Mouse (Mus musculus) T-helper 2 cell (primary cell): ENCODE measurements around the gene Ptgfrn.

Experiments
- in situ Hi-C: fragments of 300-600 bp; cut with MboI, MseI; formaldehyde crosslinking; loops from one replicate; pipeline ENCODE4 v1.15.1; 2025; ENCODE audit warnings: high pct_unique_total_duplicates

Ptgfrn gene

DNA sequence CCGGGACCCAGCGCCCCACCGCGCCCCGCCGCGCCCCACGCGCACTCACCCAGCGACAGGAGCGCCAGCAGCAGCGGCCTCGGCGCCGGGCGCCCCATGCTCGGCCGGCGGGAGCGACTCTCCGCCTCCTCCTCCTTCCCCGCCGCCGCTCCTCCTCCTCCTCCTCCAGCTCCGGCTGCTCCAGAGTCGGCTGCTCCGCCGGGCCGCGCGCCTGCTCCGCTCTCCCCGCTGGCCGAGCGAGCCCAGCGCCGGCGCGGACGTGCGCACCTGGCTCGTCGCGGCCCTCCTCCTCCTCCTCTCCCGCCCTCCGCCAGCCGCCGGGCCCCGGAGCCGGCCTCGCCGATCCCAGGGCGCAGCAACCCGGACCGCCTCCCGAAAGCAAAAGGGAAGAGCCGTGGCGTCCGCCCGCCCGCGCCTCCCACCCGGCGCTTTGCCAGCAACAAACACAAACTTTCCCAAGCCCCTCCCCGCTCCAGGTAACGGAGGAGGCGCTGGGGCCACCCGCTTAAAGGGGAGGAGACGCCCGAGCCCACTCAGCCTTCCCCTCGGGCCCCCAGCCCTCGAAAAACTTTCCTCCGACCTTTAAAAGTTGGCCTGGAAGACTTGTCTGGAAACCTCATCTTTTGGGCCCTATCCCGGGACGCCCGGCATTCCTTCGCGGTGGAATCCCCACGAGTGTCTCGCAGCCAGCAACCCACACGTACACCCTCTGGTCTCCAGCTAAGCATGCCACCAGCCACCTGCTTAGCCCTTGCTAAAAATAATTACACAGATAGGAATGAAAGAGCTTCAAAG is at the start of gene Ptgfrn:
Ptgfrn (minus strand) TSS at position 236 of the 795 bp plus-strand sequence.
- in situ Hi-C loops = no loop called here

DNA sequence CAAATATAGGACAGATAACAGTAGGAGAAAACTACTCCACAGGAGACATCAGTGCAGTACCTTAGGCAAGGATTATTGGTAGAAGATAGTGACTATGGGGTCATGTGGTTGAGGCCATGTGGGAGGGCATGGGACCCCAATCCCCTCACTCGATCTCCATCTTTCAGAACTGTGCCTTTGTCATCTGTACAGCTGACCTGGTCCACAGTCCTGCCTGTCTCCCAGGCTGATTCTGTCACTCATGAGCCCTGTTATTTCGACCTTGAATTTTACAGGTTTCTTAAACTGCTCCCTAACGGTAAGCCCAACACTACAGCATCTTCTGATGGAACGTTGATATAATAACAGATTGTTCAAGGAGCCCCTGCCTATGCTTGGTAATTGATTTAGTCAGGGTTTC is 49.6 kb upstream of the Ptgfrn start:
- in situ Hi-C loops = loop anchor here (10.0 kb wide), 1 partner anchor 925 kb away; the partner anchor contains the start of gene Casq2

DNA sequence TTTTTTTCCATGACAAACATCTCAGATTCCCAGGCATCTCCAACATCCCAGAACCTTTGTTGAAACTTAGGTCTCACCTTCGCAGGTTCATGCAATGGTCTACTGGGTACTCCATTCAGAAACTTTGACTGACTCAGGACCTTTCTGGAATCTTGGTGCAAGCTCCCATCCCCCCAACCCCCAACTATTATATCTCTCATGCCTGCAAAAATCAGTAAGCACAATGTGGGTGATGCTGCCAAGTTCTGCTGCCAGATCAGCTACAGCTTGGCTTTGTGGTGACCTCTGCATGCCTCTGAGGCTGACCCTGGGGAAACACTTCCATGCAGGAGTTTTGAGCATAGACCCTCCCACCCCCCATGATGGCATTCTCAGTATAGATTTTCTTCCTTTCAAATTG is 44.0 kb upstream of the Ptgfrn start:
- in situ Hi-C loops = no loop called here

DNA sequence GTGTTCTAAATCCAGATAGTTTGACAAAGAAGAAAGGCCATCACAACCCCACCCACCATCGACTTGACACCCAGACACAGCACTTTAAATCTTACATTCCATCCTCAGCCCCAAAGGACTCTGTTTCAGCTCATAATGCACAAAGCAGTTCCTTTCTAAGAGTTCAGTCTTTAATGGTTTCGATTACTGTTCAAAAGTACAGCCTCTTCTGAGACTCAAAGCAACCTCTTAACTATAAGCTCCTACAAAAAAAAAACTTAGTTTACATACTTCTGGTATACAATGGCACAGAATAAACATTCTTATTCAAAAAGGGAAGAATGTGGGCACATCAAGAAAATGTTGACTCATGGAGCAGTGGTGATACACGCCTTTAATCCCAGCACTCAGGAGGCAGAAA is 43.3 kb upstream of the Ptgfrn start:
- in situ Hi-C loops = no loop called here

DNA sequence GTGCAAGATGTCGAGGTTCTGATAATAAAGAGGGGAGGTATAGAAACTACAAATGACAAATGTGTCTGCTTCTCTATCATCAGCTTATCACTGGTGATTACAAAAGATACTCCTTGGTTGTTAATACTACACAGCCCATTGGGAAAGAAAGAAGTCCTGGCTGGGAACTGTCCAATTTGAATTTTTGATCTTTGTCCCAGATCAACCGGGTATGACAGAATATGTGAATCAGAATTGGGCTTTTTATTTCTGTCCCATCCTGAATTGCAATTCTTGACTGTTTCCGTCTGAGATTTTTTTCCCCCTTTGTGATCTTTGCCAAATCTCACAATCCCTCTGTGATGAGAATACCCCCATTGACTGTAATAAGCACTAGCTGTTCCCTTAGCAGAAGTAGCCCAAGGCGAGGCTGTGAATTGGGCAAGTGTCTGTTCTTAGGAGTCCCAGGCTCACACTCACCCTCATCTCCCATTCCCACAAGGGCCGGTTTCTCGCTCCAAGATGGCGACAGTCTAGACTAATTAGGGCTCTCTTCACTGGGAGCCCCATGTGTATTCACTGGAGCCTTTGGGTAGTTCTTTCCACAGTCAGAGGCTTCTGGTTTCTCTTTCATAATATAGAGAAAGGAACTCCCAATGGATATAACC is 36.2 kb upstream of the Ptgfrn start:
- in situ Hi-C loops = no loop called here

- in situ Hi-C loops = no loop called here
Observed at GRCm38 (mm10) chr3:101145292-101146046, 35.4 kb upstream of the Ptgfrn start.

DNA sequence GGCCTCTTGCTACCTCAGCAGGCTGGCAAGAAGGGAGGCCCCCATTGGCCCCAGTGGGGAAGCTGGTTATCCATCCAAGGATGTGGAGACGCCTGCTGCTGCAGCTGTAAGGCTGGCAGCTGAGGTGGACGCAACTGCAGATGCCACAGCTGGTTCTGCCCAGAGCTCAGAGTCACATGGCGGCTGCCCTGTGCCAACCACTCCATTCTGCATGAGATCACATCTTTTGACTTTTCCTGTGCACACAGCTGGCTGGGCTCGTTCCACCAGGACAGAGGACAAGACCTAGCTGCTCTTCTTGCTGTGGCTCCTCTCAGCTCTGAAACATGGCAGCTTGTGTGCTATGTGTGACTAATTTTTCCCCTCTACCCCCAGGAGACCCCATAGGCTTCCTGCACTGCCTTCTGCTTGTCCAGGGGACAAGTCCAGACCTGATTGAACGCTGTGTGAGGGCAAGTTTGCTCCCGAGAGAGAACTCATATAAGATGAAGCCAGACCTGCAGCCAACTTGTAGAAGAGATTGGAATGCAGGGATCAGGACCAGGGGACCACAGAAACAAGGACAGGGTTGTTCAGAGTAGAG is 34.4 kb upstream of the Ptgfrn start:
- in situ Hi-C loops = no loop called here

GRCm38 (mm10) chr3:101143465-101143864 is 33.4 kb upstream of the Ptgfrn start:
- in situ Hi-C loops = no loop called here

DNA sequence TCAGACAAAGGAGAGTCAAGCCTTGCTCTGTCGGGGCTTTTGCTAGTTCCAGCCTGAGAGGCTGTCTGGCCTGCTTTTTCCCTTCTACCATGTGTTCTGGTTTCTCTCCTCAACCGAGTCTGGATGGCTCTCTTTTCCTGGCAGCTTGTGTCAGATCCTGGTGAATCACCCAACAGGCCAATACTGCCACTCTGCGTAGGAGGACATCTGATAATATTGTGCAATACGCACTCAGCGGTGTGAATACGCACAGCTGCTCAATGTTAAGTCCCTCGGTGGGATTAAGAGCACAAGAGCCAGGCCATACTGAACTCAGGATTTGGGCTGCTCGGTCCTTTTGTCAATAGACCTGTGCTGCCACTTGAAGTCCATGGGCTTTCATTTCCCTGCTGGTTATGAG is 31.8 kb upstream of the Ptgfrn start:
- in situ Hi-C loops = no loop called here

- in situ Hi-C loops = no loop called here
Observed at GRCm38 (mm10) chr3:101139958-101140357, 29.9 kb upstream of the Ptgfrn start.

DNA sequence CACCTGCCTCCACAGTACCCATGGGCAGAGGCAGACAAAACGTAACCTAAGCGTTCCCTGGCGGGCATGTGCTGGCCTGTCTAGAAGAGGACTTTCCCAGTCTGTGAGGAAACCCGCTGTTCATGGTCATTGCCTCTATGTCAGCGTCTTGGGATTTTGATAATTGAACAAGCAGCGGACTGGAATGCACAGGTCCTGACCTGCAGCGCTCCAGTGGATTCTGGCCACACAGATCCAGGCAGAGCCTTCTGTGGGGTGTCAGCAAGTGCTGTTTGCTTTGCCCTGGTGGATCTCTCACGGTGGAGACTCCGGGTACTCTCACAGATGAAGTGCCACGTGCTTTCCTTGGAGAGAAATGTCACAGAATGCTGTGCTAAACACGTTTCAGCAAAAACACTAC is 26.4 kb upstream of the Ptgfrn start:
- in situ Hi-C loops = no loop called here

- in situ Hi-C loops = no loop called here
Observed at GRCm38 (mm10) chr3:101134861-101135260, 24.8 kb upstream of the Ptgfrn start.

DNA sequence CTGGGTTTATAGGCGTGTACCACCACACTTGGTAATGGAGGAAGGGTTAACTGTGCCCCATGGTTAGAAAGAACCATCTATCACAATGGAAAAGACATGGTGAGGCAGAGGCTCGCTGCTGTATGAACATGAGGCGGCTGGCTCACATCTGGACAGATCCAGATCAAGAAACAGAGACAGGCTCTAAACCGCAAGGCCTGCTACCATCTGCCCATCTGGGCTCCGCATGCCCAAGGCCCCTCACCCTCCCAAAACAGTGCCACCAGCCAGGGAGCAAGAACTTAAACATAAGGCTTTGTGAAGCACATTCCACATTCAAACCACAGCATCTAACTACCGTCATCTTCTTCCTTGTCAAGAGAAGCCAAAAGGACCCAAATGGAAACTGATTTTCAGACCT is 22.9 kb upstream of the Ptgfrn start:
- in situ Hi-C loops = no loop called here

DNA sequence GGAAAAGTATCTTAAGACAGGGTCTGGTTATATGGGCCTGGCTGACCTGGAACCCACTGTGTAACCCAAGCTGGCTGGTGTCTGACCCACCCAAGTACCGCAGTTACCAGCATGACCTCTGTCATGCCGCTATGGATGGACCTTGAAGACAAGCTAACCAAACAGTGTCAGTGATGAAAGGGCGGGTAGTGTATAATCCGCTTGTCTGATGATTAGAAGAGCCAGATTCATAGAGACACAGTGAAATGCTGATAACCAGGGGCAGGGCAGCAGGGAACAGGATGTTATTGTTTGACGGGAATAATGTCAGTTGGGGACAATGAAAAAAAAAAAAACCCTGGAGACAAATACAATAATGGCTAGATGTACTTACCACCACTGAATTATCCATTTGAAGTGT is 21.7 kb upstream of the Ptgfrn start:
- in situ Hi-C loops = no loop called here

GRCm38 (mm10) chr3:101130526-101130925 is 20.4 kb upstream of the Ptgfrn start:
- in situ Hi-C loops = no loop called here

GRCm38 (mm10) chr3:101129620-101130019 is 19.5 kb upstream of the Ptgfrn start:
- in situ Hi-C loops = no loop called here

GRCm38 (mm10) chr3:101129090-101129489 is 19.0 kb upstream of the Ptgfrn start:
- in situ Hi-C loops = no loop called here

- in situ Hi-C loops = no loop called here
Observed at GRCm38 (mm10) chr3:101127766-101128165, 17.7 kb upstream of the Ptgfrn start.

- in situ Hi-C loops = no loop called here
Observed at GRCm38 (mm10) chr3:101124716-101125115, 14.6 kb upstream of the Ptgfrn start.

DNA sequence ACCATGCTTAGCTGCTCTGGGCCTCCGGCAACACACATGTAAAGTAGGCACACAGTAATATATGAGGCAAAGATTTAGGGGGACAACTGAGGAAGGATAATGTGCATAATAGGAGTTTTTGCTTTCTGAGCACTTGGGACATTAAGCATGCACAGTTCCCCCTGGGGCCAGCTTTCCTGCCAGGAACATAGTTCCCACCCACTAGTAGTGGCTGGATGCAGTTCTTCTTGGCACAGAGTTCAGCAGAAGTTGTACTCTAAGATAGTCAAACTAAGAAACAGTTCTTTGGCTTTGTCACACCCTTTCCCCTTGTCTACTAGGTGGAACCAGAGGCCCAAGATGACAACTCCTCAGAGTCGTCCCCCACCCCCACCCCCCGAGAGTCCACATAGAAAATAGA is 12.4 kb upstream of the Ptgfrn start:
- in situ Hi-C loops = no loop called here

GRCm38 (mm10) chr3:101117774-101118173 is 7.7 kb upstream of the Ptgfrn start:
- in situ Hi-C loops = no loop called here

DNA sequence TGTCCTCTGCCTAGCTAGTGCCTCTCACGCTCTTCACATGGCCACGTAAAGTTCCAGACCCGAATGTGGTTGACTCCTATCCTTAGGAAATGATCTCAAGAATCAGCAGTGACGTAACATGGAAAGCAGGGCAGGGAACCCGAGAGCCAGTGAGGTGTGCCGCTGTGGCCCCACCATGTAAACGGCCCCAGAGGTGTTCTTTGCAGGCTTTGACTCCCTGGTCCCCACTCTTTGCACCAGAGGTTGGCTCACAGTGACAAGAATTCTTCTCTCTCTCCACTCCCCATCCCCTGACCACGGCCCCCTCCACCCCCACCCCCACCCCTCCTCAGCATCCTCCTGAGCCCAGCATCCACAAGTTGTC is 7.3 kb upstream of the Ptgfrn start:
- in situ Hi-C loops = no loop called here
